Comparison of ENCODE assay signal across 8 mouse cellular contexts in the genomic region with DNA sequence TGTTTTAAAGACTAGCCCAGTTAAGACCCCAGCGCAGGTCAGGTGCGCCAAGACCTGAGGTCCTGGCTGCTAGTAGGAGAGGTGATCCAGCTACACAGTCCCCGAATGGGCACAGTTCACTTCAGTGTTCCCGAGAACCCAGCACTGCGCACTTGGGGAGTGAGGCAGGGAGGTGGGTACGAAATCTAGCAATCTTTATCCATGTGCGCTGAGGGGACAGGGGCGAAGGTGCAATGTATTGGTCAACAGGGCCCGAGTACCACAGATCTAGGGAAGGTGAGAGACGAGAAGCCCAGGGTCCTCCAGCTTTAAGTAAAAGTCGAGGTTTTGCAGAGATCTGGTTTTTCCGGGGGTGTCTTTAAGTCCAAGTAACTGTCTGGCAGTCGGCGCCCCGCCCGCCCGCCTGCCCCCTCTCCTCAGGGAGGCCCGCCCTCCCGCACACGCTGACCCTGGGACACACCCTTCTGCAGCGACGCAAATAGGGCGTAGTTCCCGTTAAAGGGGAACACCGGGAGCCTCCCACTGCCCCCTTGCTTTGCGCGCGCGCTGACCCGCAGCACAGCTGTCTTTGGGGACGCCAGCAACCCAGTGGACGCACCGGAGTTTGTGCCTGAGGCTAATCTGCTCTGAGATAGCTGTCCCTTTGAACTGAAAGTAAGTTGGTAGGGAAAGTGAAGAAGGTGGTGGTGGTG. TPM values are rescaled to one million over a fixed set of nuclear protein-coding genes. Genes with fewer than 3 reads are reported as not detected.
A peak's percentile ranks its signal among the peaks of the same experiment; 100 is the strongest.
DNase-seq lines count a peak whose midpoint lies in the region; ATAC-seq and TF ChIP-seq lines count a peak whose summit lies in the region.

No protein-coding gene starts in this region.

- H3K27ac ChIP-seq in intestine, embryonic 15.5 days: peak overlapping the region; percentile 96; the same call in 1 of the 2 replicates
- peak overlapping the region; percentile 93 for H3K27ac ChIP-seq in liver, postnatal 0 days (ENCODE audit: low read depth)

- H3K36me3 ChIP-seq in intestine, embryonic 15.5 days: no peaks in the 10 kb centered on the region
- H3K36me3 ChIP-seq in liver, postnatal 0 days (replicated peaks; ENCODE audit: insufficient read depth, low read length): peaks cover 5% of the 10 kb centered on the region; the same call in 1 of the 2 replicates

- WGBS in intestine, embryonic 15.5 days: 5% methylated on average over 33 of the region's 33 CpGs
- WGBS in liver, postnatal 0 days (ENCODE audit: insufficient replicate concordance): 5% methylated on average over 33 of the region's 33 CpGs

- H3K4me1 ChIP-seq in intestine, embryonic 15.5 days (replicated peaks): peaks cover 31% of the 10 kb centered on the region
- peaks cover 6% of the 10 kb centered on the region; the same call in 1 of the 2 replicates for H3K4me1 ChIP-seq in liver, postnatal 0 days (ENCODE audit: insufficient read depth)

- peak overlapping the region; percentile 71 for H3K9ac ChIP-seq in intestine, embryonic 15.5 days
- peak overlapping the region; percentile 58 for H3K9ac ChIP-seq in liver, postnatal 0 days (replicated peaks)

- H3K4me3 ChIP-seq in intestine, embryonic 15.5 days (replicated peaks): peak overlapping the region; percentile 63
- H3K4me3 ChIP-seq in liver, postnatal 0 days (ENCODE audit: low read depth, low read length): peak overlapping the region; percentile 57

- ATAC-seq in intestine, embryonic 15.5 days: peak; percentile 39; the same call in 1 of the 2 replicates
- peak; percentile 35; the same call in 1 of the 2 replicates for ATAC-seq in liver, postnatal 0 days

- peak; percentile 80 for DNase-seq in 3T3-L1 (ENCODE audit: low read depth, low spot score)
- peak; percentile 74 for DNase-seq in adrenal gland, postnatal 25 days
- peak; percentile 77 for DNase-seq in gastrocnemius, postnatal 25 days
- DNase-seq in liver, postnatal 0 days: peak; percentile 52
- peak; percentile 52 for DNase-seq in ovary, postnatal 10 days (ENCODE audit: low spot score)
- DNase-seq in layer of hippocampus, postnatal 14 days (ENCODE audit: low spot score in 2 of 2): no peak
- no peak for DNase-seq in thymus, postnatal 10 days (ENCODE audit: low spot score in 2 of 2)

- no peaks in the 10 kb centered on the region for H3K9me3 ChIP-seq in intestine, embryonic 15.5 days
- no peaks in the 10 kb centered on the region for H3K9me3 ChIP-seq in liver, postnatal 0 days (ENCODE audit: low read length)

- peaks cover 27% of the 10 kb centered on the region; the same call in 1 of the 2 replicates for H3K27me3 ChIP-seq in intestine, embryonic 15.5 days (replicated peaks)
- peaks cover 21% of the 10 kb centered on the region for H3K27me3 ChIP-seq in liver, postnatal 0 days (ENCODE audit: insufficient read depth, low read length)

- TF ChIP-seq CTCF in liver, postnatal 0 days (IDR thresholded peaks at IDR 0.05; ENCODE audit: low read depth): 0 out of 2 replicates have a peak, but pooled peaks have one; percentile 1

- peak overlapping the region; percentile 82 for H3K4me2 ChIP-seq in intestine, embryonic 15.5 days (replicated peaks)
- H3K4me2 ChIP-seq in liver, postnatal 0 days (ENCODE audit: low read depth, low read length): peak overlapping the region; percentile 73

- no peak for TF ChIP-seq EP300 in liver, postnatal 0 days (IDR thresholded peaks at IDR 0.05; ENCODE audit: low read depth)

RNA-seq across cellular contexts. Expression of a gene that starts 2.4 kb away (rescaled TPM):
- 161 and 162 TPM in 2 replicates for total RNA-seq in adrenal gland, postnatal 25 days (2021)
- total RNA-seq in gastrocnemius, postnatal 25 days (2021): 10 to 100 TPM; 67.7 to 85.9 TPM
- polyA plus RNA-seq in intestine, embryonic 15.5 days (2015; fragmentation: Nextera tagmentation; extraction: Ambion mirVana): 111 and 115 TPM in 2 replicates
- polyA plus RNA-seq in liver, postnatal 0 days (2015; fragmentation: Nextera tagmentation; extraction: Ambion mirVana): 12.1 and 12.9 TPM in 2 replicates
- total RNA-seq in layer of hippocampus, postnatal 14 days (2021): 10 to 100 TPM; 22.4 to 22.6 TPM

Comparison
In these comparisons a context has a peak if more than half of its experiments do, and no peak if none do; other contexts are left out.
1. DNase-seq: peak in 3T3-L1 (single experiment), adrenal gland, postnatal 25 days (single experiment), gastrocnemius, postnatal 25 days (single experiment), liver, postnatal 0 days (single experiment) and ovary, postnatal 10 days (single experiment); none in layer of hippocampus, postnatal 14 days (0 of 2) and thymus, postnatal 10 days (0 of 2).